8 mouse cellular contexts compared by ENCODE assay signal in genomic region chr11:19423841-19424815, GRCm38 (mm10).
DNase-seq lines count a peak whose midpoint lies in the region; ATAC-seq lines count a peak whose summit lies in the region.
"Had no signal": no experiment of that assay in that cellular context is flagged by ENCODE, and none has a peak within 500 bp of the region (broad histone marks: within the 10 kb centered on the region; RNA-seq: fewer than 3 reads in every experiment).

No protein-coding gene starts in this region.

- H3K27ac ChIP-seq in embryonic facial prominence, embryonic 14.5 days (replicated peaks; ENCODE audit: low read depth, low read length), result peak overlapping the region; percentile 8; the same call in 1 of the 2 replicates
- H3K27ac ChIP-seq in neural tube, embryonic 12.5 days, result no peak overlapping the region
- no peak overlapping the region for H3K27ac ChIP-seq in forebrain, embryonic 15.5 days (replicated peaks)
- H3K27ac ChIP-seq: liver, embryonic 13.5 days had no signal

- H3K4me3 ChIP-seq in embryonic facial prominence, embryonic 14.5 days (ENCODE audit: low read depth, low read length), result no peak overlapping the region
- H3K4me3 ChIP-seq in neural tube, embryonic 12.5 days, result no peak overlapping the region
- no peak overlapping the region for H3K4me3 ChIP-seq in forebrain, embryonic 15.5 days
- H3K4me3 ChIP-seq: liver, embryonic 13.5 days had no signal

- DNase-seq in embryo, embryonic 10 days (ENCODE audit: low spot score), result peak; percentile 36
- DNase-seq in embryonic facial prominence, embryonic 14.5 days (ENCODE audit: low spot score), result peak; percentile 85
- peak; percentile 37 for DNase-seq in kidney, adult 11 months
- peak; percentile 18 to 26 for DNase-seq in left cerebral cortex, postnatal 10 days (ENCODE audit: extremely low spot score in 1 of 2, low spot score in 2 of 2)
- DNase-seq: liver, embryonic 13.5 days had no signal

- intact Hi-C loops in left cerebral cortex, postnatal 10 days (cut with DNase I), result no loop called here

- H3K4me2 ChIP-seq in embryonic facial prominence, embryonic 14.5 days (ENCODE audit: low read depth, low read length), result peak overlapping the region; percentile 25
- peak overlapping the region; percentile 10; the same call in 1 of the 2 replicates for H3K4me2 ChIP-seq in neural tube, embryonic 12.5 days (replicated peaks)
- no peak overlapping the region for H3K4me2 ChIP-seq in forebrain, embryonic 15.5 days (replicated peaks)
- H3K4me2 ChIP-seq: liver, embryonic 13.5 days had no signal

- peaks cover 15% of the 10 kb centered on the region for H3K4me1 ChIP-seq in embryonic facial prominence, embryonic 14.5 days (ENCODE audit: control insufficient read depth, insufficient read depth, low read length)
- peaks cover 6% of the 10 kb centered on the region for H3K4me1 ChIP-seq in neural tube, embryonic 12.5 days
- peaks cover 4% of the 10 kb centered on the region; the same call in 1 of the 2 replicates for H3K4me1 ChIP-seq in forebrain, embryonic 15.5 days
- H3K4me1 ChIP-seq: liver, embryonic 13.5 days had no signal

- H3K9me3 ChIP-seq in embryonic facial prominence, embryonic 14.5 days (ENCODE audit: control insufficient read depth, low read length), result no peaks in the 10 kb centered on the region
- H3K9me3 ChIP-seq in neural tube, embryonic 12.5 days, result no peaks in the 10 kb centered on the region
- no peaks in the 10 kb centered on the region for H3K9me3 ChIP-seq in forebrain, embryonic 15.5 days
- H3K9me3 ChIP-seq: liver, embryonic 13.5 days had no signal

- no peak overlapping the region for H3K9ac ChIP-seq in embryonic facial prominence, embryonic 14.5 days (ENCODE audit: low read depth, low read length)
- H3K9ac ChIP-seq in neural tube, embryonic 12.5 days, result no peak overlapping the region
- H3K9ac ChIP-seq in forebrain, embryonic 15.5 days (replicated peaks), result no peak overlapping the region
- H3K9ac ChIP-seq: liver, embryonic 13.5 days had no signal

- H3K36me3 ChIP-seq in embryonic facial prominence, embryonic 14.5 days (ENCODE audit: control insufficient read depth, insufficient read depth, low read length), result no peaks in the 10 kb centered on the region
- H3K36me3 ChIP-seq in neural tube, embryonic 12.5 days, result no peaks in the 10 kb centered on the region
- no peaks in the 10 kb centered on the region for H3K36me3 ChIP-seq in forebrain, embryonic 15.5 days
- H3K36me3 ChIP-seq: liver, embryonic 13.5 days had no signal

- H3K27me3 ChIP-seq in embryonic facial prominence, embryonic 14.5 days (replicated peaks; ENCODE audit: control insufficient read depth, insufficient read depth, low read length), result no peaks in the 10 kb centered on the region
- no peaks in the 10 kb centered on the region for H3K27me3 ChIP-seq in neural tube, embryonic 12.5 days (replicated peaks)
- no peaks in the 10 kb centered on the region for H3K27me3 ChIP-seq in forebrain, embryonic 15.5 days
- H3K27me3 ChIP-seq: liver, embryonic 13.5 days had no signal

- 23% methylated on average over 20 of the region's 20 CpGs for WGBS in embryonic facial prominence, embryonic 14.5 days
- 31% methylated on average over 20 of the region's 20 CpGs for WGBS in neural tube, embryonic 12.5 days
- 77% methylated on average over 20 of the region's 20 CpGs for WGBS in forebrain, embryonic 15.5 days

- peak; percentile 63 for ATAC-seq in embryonic facial prominence, embryonic 14.5 days (ENCODE audit: low read depth)
- ATAC-seq in neural tube, embryonic 12.5 days (ENCODE audit: low FRiP score, low read depth), result no peak
- ATAC-seq in CD4-positive, CD25-positive, alpha-beta regulatory T cell, adult 4 months, result no peak
- ATAC-seq in forebrain, embryonic 15.5 days (replicated peaks), result no peak

Comparison
In these comparisons a context has a peak if more than half of its experiments do, and no peak if none do; other contexts are left out.
1. DNase-seq: peak in every context shown above with its lines; median percentile 85 in embryonic facial prominence, embryonic 14.5 days; 37 in kidney, adult 11 months; 36 in embryo, embryonic 10 days; 22 in left cerebral cortex, postnatal 10 days.